Mouse (Mus musculus) MEL (cell line): Measurements from ENCODE around the gene Mylpf. TPM values are rescaled to one million over a fixed set of nuclear protein-coding genes. Genes with fewer than 3 reads are reported as not detected.

Experiments used
- DNase-seq: peaks from one replicate; pipeline ENCODE4 v3.0.0; 2011; ENCODE audit warnings: low read depth, low spot score
- H3K27ac ChIP-seq: 2 replicates; pipeline ENCODE4 v1.5.1; 2012; ENCODE audit warnings: low read depth, mild to moderate bottlenecking, control low read depth, low read length, moderate library complexity; ENCODE audit not compliant: control insufficient read depth
- H3K27me3 ChIP-seq, 2 experiments: fragments of 150-350 bp in 1 of 2; sonication (generic) in 1 of 2; 2 replicates each; pipeline ENCODE4 v1.6.1; 2012; ENCODE audit warnings: low read length in 2 of 2, mild to moderate bottlenecking in 2 of 2, improper control_type of control experiment in 1 of 2, moderate library complexity in 1 of 2; ENCODE audit not compliant: insufficient read depth in 2 of 2, control insufficient read depth in 1 of 2
- H3K36me3 ChIP-seq, 2 experiments: 2 replicates each; pipeline ENCODE4 v1.6.1; 2012 to 2014; ENCODE audit warnings: low read length in 2 of 2, improper control_type of control experiment in 1 of 2, inconsistent platforms in 1 of 2, mild to moderate bottlenecking in 1 of 2; ENCODE audit not compliant: insufficient read depth in 2 of 2, control insufficient read depth in 1 of 2
- H3K4me1 ChIP-seq, 2 experiments: fragments of 150-350 bp in 1 of 2; sonication (generic) in 1 of 2; 2 replicates each; pipeline ENCODE4 v1.6.1; 2012; ENCODE audit warnings: low read length in 2 of 2, improper control_type of control experiment in 1 of 2, mild to moderate bottlenecking in 1 of 2; ENCODE audit not compliant: insufficient read depth in 2 of 2, control insufficient read depth in 1 of 2
- H3K4me3 ChIP-seq, 2 experiments: fragments of 150-350 bp in 1 of 2; sonication (generic) in 1 of 2; 2 replicates each; pipeline ENCODE4 v1.5.1; 2012; ENCODE audit warnings: low read depth in 2 of 2, low read length in 2 of 2, mild to moderate bottlenecking in 2 of 2, moderate library complexity in 2 of 2, control low read depth in 1 of 2, improper control_type of control experiment in 1 of 2; ENCODE audit not compliant: control insufficient read depth in 1 of 2, insufficient read depth in 1 of 2
- H3K79me2 ChIP-seq: 2 replicates; pipeline ENCODE4 v1.6.1; 2012; ENCODE audit warnings: mild to moderate bottlenecking, low read length, moderate library complexity; ENCODE audit not compliant: control insufficient read depth, poor library complexity, insufficient read depth
- H3K9ac ChIP-seq: 2 replicates; pipeline ENCODE4 v1.6.1; 2012; ENCODE audit warnings: low read depth, mild to moderate bottlenecking, control low read depth, low read length, moderate library complexity; ENCODE audit not compliant: control insufficient read depth, poor library complexity, severe bottlenecking
- H3K9me3 ChIP-seq: fragments of 150-350 bp; sonication (generic); replicated peaks from 2 replicates; pipeline ENCODE4 v1.6.1; 2012; ENCODE audit warnings: mild to moderate bottlenecking, low read length, improper control_type of control experiment, moderate library complexity; ENCODE audit not compliant: insufficient read depth
- BHLHE40 ChIP-seq: IDR thresholded peaks from 2 replicates; pipeline ENCODE4 v1.6.1; 2012; ENCODE audit warnings: low read depth, mild to moderate bottlenecking, inconsistent platforms, low read length, improper control_type of control experiment, borderline replicate concordance
- CHD1 ChIP-seq: IDR thresholded peaks from 2 replicates; pipeline ENCODE4 v1.6.1; 2012; ENCODE audit warnings: low read depth, mild to moderate bottlenecking, inconsistent platforms, low read length, improper control_type of control experiment
- CTCF ChIP-seq, 3 experiments: IDR thresholded peaks in 2 of 3; conservative IDR thresholded peaks in 1 of 3; 2 replicates each; pipeline ENCODE4 v1.5.1; 2011 to 2012; ENCODE audit warnings: low read length in 3 of 3, low read depth in 2 of 3, mild to moderate bottlenecking in 2 of 3, improper control_type of control experiment in 1 of 3, inconsistent platforms in 1 of 3, mixed read lengths in 1 of 3, moderate library complexity in 1 of 3; ENCODE audit not compliant: control insufficient read depth in 1 of 3, insufficient read depth in 1 of 3, poor library complexity in 1 of 3, severe bottlenecking in 1 of 3
- E2F4 ChIP-seq: IDR thresholded peaks from 2 replicates; pipeline ENCODE4 v1.6.1; 2011; ENCODE audit warnings: low read depth, low read length, improper control_type of control experiment, borderline replicate concordance
- ELF1 ChIP-seq: IDR thresholded peaks from 2 replicates; pipeline ENCODE4 v1.6.1; 2014; ENCODE audit warnings: low read depth, mild to moderate bottlenecking, inconsistent platforms, low read length, improper control_type of control experiment, moderate library complexity
- EP300 ChIP-seq, 2 experiments: IDR thresholded peaks; 2 replicates each; pipeline ENCODE4 v1.6.1; 2011; ENCODE audit warnings: improper control_type of control experiment in 2 of 2, low read length in 2 of 2, low read depth in 1 of 2, mild to moderate bottlenecking in 1 of 2
- ETS1 ChIP-seq: IDR thresholded peaks from 2 replicates; pipeline ENCODE4 v1.6.1; 2012; ENCODE audit warnings: low read depth, mild to moderate bottlenecking, inconsistent platforms, low read length, improper control_type of control experiment, moderate library complexity
- GABPA ChIP-seq: IDR thresholded peaks from 2 replicates; pipeline ENCODE4 v1.6.1; 2012; ENCODE audit warnings: low read depth, mild to moderate bottlenecking, inconsistent platforms, low read length, improper control_type of control experiment, moderate library complexity
- GATA1 ChIP-seq: IDR thresholded peaks from 2 replicates; pipeline ENCODE4 v1.6.1; 2011; ENCODE audit warnings: low read depth, low read length, improper control_type of control experiment
- HCFC1 ChIP-seq: IDR thresholded peaks from 2 replicates; pipeline ENCODE4 v1.6.1; 2012; ENCODE audit warnings: low read depth, mild to moderate bottlenecking, inconsistent platforms, low read length, improper control_type of control experiment, moderate library complexity
- KAT2A ChIP-seq: conservative IDR thresholded peaks from 2 replicates; pipeline ENCODE4 v1.6.1; 2012; ENCODE audit warnings: low read depth, low read length, improper control_type of control experiment, inconsistent platforms
- MAFK ChIP-seq: IDR thresholded peaks from 2 replicates; pipeline ENCODE4 v1.6.1; 2011; ENCODE audit warnings: low read depth, mild to moderate bottlenecking, low read length, improper control_type of control experiment, borderline replicate concordance
- MAX ChIP-seq: IDR thresholded peaks from 2 replicates; pipeline ENCODE4 v1.6.1; 2011; ENCODE audit warnings: low read length, improper control_type of control experiment
- MAZ ChIP-seq: IDR thresholded peaks from 2 replicates; pipeline ENCODE4 v1.6.1; 2012; ENCODE audit warnings: low read depth, mild to moderate bottlenecking, inconsistent platforms, low read length, improper control_type of control experiment
- MXI1 ChIP-seq: IDR thresholded peaks from 2 replicates; pipeline ENCODE4 v1.6.1; 2011; ENCODE audit warnings: mild to moderate bottlenecking, low read depth, low read length, improper control_type of control experiment
- MYC ChIP-seq: IDR thresholded peaks from 2 replicates; pipeline ENCODE4 v1.6.1; 2011; ENCODE audit warnings: low read depth, mild to moderate bottlenecking, low read length, improper control_type of control experiment, moderate library complexity
- NELFE ChIP-seq: IDR thresholded peaks from 2 replicates; pipeline ENCODE4 v1.6.1; 2011; ENCODE audit warnings: low read depth, low read length, improper control_type of control experiment
- NRF1 ChIP-seq: IDR thresholded peaks from 2 replicates; pipeline ENCODE4 v1.6.1; 2014; ENCODE audit warnings: low read depth, mild to moderate bottlenecking, inconsistent platforms, low read length, improper control_type of control experiment, moderate library complexity; ENCODE audit not compliant: poor library complexity, insufficient read depth, severe bottlenecking
- POLR2A ChIP-seq, 2 experiments: IDR thresholded peaks; 2 replicates each; pipeline ENCODE4 v1.6.1; 2011 to 2012; ENCODE audit warnings: low read length in 2 of 2, mild to moderate bottlenecking in 2 of 2, control low read depth in 1 of 2, improper control_type of control experiment in 1 of 2, low read depth in 1 of 2, moderate library complexity in 1 of 2; ENCODE audit not compliant: control insufficient read depth in 1 of 2, insufficient read depth in 1 of 2, poor library complexity in 1 of 2
- POLR2AphosphoS2 ChIP-seq: IDR thresholded peaks from 2 replicates; pipeline ENCODE4 v1.6.1; 2011; ENCODE audit warnings: low read length, improper control_type of control experiment
- POLR2AphosphoS5 ChIP-seq: IDR thresholded peaks from 2 replicates; pipeline ENCODE4 v1.6.1; 2012; ENCODE audit warnings: low read depth, borderline replicate concordance, mild to moderate bottlenecking, inconsistent platforms, low read length, moderate library complexity, mixed read lengths
- RCOR1 ChIP-seq: IDR thresholded peaks from 2 replicates; pipeline ENCODE4 v1.6.1; 2012; ENCODE audit warnings: low read depth, mild to moderate bottlenecking, inconsistent platforms, low read length, improper control_type of control experiment
- SIN3A ChIP-seq: IDR thresholded peaks from 2 replicates; pipeline ENCODE4 v1.6.1; 2012; ENCODE audit warnings: low read length, improper control_type of control experiment, inconsistent platforms
- TBP ChIP-seq: IDR thresholded peaks from 2 replicates; pipeline ENCODE4 v1.8.0; 2011; ENCODE audit warnings: low read depth, low read length, improper control_type of control experiment
- TCF12 ChIP-seq: IDR thresholded peaks from 2 replicates; pipeline ENCODE4 v1.6.1; 2014; ENCODE audit warnings: low read depth, mild to moderate bottlenecking, inconsistent platforms, low read length, improper control_type of control experiment, moderate library complexity
- UBTF ChIP-seq: IDR thresholded peaks from 2 replicates; pipeline ENCODE4 v1.6.1; 2012; ENCODE audit warnings: low read depth, mild to moderate bottlenecking, inconsistent platforms, low read length, improper control_type of control experiment, moderate library complexity, borderline replicate concordance; ENCODE audit not compliant: insufficient read depth
- USF1 ChIP-seq: IDR thresholded peaks from 2 replicates; pipeline ENCODE4 v1.6.1; 2014; ENCODE audit warnings: low read depth, mild to moderate bottlenecking, inconsistent platforms, low read length, improper control_type of control experiment, moderate library complexity
- ZC3H11A ChIP-seq: IDR thresholded peaks from 2 replicates; pipeline ENCODE4 v1.6.1; 2012; ENCODE audit warnings: low read depth, mild to moderate bottlenecking, inconsistent platforms, low read length, improper control_type of control experiment
- ZKSCAN1 ChIP-seq: IDR thresholded peaks from 2 replicates; pipeline ENCODE4 v1.6.1; 2012; ENCODE audit warnings: low read depth, mild to moderate bottlenecking, inconsistent platforms, low read length, improper control_type of control experiment, moderate library complexity
- ZMIZ1 ChIP-seq: IDR thresholded peaks from 2 replicates; pipeline ENCODE4 v1.6.1; 2012; ENCODE audit warnings: low read depth, mild to moderate bottlenecking, inconsistent platforms, low read length, improper control_type of control experiment, moderate library complexity
- ZNF384 ChIP-seq: IDR thresholded peaks from 2 replicates; pipeline ENCODE4 v1.6.1; 2012; ENCODE audit warnings: low read depth, mild to moderate bottlenecking, inconsistent platforms, low read length, improper control_type of control experiment
- polyA plus RNA-seq, 2 experiments: library from polyadenylated mRNA; stranded (reverse) in 1 of 2; unstranded in 1 of 2; fragments of >175 nt in 1 of 2; fragments of >200 nt in 1 of 2; gene quantifications; 2 replicates each; pipeline versions ENCODE4 v1.2.1 to v1.2.4; 2012; ENCODE audit warnings: low replicate concordance in 2 of 2, low read depth in 1 of 2; ENCODE audit not compliant: insufficient read length in 2 of 2, insufficient read depth in 1 of 2, missing spikeins in 1 of 2
- total RNA-seq: library from RNA; depleted of rRNA; stranded (reverse); fragments of 300-350 nt; gene quantifications from 2 replicates; pipeline ENCODE4 v1.2.3, GENCODE M21; 2012

Gene Mylpf
- total and polyA plus RNA-seq, 3 experiments, result 9.1 to 11.2 TPM; not detected in 1

DNA sequence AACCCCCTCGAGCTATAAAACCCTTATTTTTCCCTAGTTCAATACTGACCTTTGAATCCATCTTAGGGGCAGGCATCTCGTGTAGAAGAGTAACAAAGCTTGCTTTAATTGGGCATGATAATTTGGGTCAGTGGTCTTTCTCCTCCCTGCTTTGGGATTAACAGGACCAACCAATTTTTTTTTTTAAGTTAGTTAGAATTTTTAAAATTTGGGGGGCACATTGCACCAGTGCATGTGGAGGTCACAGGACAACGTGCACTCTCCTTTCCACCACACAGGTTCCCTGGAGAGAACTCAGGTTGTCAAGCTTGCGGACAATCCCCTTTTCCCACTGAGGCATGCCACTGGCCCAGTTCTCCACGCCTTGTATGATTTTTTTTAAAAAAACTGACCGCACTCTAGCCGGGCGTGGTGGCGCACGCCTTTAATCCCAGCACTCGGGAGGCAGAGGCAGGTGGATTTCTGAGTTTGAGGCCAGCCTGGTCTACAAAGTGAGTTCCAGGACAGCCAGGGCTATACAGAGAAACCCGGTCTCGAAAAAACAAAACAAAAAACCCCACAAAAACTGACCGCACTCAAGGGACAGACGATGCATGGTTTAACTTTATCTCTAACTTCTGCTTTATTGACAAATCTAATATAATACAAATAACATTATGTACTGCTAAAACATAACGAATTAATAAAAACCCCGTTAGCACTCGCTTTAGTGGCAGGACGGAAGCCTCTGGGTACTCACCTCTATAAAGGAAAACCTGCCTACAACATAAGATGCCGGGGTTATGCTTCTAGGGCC lies 23.3 kb downstream of the Mylpf start (continued):
- TF ChIP-seq MAFK (no peak), POLR2AphosphoS2 (no peak), ZKSCAN1 (no peak), ZMIZ1 (peak; percentile 84), ETS1 (no peak), RCOR1 (no peak), KAT2A (no peak), NRF1 (no peak)
- TF ChIP-seq, all 39 proteins: peak for 8

DNA sequence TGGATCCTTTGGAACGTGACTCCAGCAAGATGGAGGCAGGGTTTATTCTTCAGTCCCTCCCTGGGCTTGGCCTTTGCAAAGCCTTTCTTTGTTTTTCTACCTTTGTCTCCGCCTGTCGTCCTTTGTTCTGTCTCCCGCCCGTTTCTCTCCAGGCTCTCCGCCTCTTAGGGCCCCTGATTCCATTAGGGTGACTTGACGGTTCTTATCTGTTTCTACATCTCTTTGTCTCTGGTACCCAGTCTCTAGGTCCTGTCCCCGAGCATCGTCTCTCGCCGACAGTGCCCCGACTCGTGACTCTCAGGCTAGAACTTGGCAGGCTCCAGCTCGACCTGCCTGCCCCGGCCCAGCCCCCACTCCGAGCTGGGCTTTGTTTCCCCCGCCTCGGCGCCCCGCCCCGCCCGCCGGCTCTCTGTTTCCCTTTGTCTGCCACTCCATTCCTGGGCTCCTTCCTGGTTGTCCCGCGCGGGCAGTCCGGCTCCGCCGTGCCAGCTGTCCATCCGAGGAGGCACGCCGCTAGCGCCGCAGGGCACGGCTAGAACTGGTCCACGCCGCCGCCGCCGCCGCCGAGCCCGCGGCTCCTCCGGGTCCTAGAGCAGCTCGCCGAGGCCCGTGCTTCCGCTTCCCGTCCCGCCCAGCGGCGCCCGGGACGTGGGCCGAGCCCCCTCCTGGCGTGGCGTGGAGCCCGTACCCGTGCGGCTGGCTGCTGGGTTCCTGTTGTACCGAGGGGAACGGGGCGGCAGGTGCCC lies 24.1 kb downstream of the Mylpf start, which contains the start of the genes Zfp553 and Sept1:
Zfp553 (plus strand) TSS at position 440 of the 746 bp plus-strand sequence.
Sept1 (minus strand) TSS at position 509 of the 746 bp plus-strand sequence.
- Histone ChIP-seq H3K9me3 (no peaks in the 10 kb centered on the region), H3K4me1 (peaks cover 2 to 20% of the 10 kb centered on the region in 2 experiments; a peak in 3 of 4 replicates), H3K4me3 (peak within 1 kb of the TSS; percentile 80 to 83), H3K27me3 (no peaks in the 10 kb centered on the region), H3K27ac (peak within 1 kb of the TSS; percentile 74), H3K9ac (peak within 1 kb of the TSS; percentile 94), H3K79me2 (peaks cover 37% of the 10 kb centered on the region), H3K36me3 (peaks cover 0 to 14% of the 10 kb centered on the region in 2 experiments; a peak in 3 of 4 replicates)
- peak; percentile 88 for DNase-seq
- peak; percentile 50; the same call in 1 of the 2 replicates for TF ChIP-seq TCF12
- no peak for TF ChIP-seq MYC
- no peak for TF ChIP-seq ZNF384
- peak; percentile 78 for TF ChIP-seq HCFC1
- TF ChIP-seq EP300 (IDR thresholded peaks at IDR 0.05; ENCODE audit: low read depth in 1 of 2, low read length in 2 of 2), result no peak; a peak in 1 of 4 replicates
- peak; percentile 36; the same call in 1 of the 2 replicates for TF ChIP-seq BHLHE40
- peak; percentile 38; the same call in 1 of the 2 replicates for TF ChIP-seq UBTF
- TF ChIP-seq MAZ, result peak; percentile 41; the same call in 1 of the 2 replicates
- no peak for TF ChIP-seq GABPA
- TF ChIP-seq POLR2A (IDR thresholded peaks at IDR 0.05; ENCODE audit: control insufficient read depth in 1 of 2, insufficient read depth in 1 of 2, low read depth in 1 of 2, low read length in 2 of 2, poor library complexity in 1 of 2), result peak; percentile 51 to 85
- TF ChIP-seq CHD1, result no peak
- no peak for TF ChIP-seq POLR2AphosphoS5
- TF ChIP-seq MXI1, result peak; percentile 67; the same call in 1 of the 2 replicates
- TF ChIP-seq E2F4, result no peak
- TF ChIP-seq SIN3A, result peak; percentile 15; the same call in 1 of the 2 replicates
- TF ChIP-seq USF1, result no peak
- no peak; the same call in none of the 2 replicates for TF ChIP-seq GATA1
- no peak for TF ChIP-seq CTCF (IDR thresholded peaks at IDR 0.05 in 2 of 3, conservative IDR thresholded peaks at IDR 0.05 in 1 of 3; ENCODE audit: control insufficient read depth in 1 of 3, insufficient read depth in 1 of 3, low read depth in 2 of 3, low read length in 3 of 3, poor library complexity in 1 of 3, severe bottlenecking in 1 of 3)
- no peak for TF ChIP-seq ZC3H11A
- peak; percentile 58; the same call in 1 of the 2 replicates for TF ChIP-seq NELFE
- TF ChIP-seq POLR2AphosphoS2, result no peak; the same call in 1 of the 2 replicates
- TF ChIP-seq ZKSCAN1, result no peak
- peak; percentile 81 for TF ChIP-seq ELF1
- TF ChIP-seq ZMIZ1, result 0 out of 2 replicates have a peak, but pooled peaks have one; percentile 25
- TF ChIP-seq TBP, result peak; percentile 67
- no peak for TF ChIP-seq MAFK
- TF ChIP-seq RCOR1, result no peak
- peak; percentile 32 for TF ChIP-seq MAX
